Mouse (Mus musculus): ENCODE measurements around the gene Mertk. TPM values are rescaled to one million over a fixed set of nuclear protein-coding genes. Genes with fewer than 3 reads are reported as not detected.

The Mertk gene
- polyA plus RNA-seq, 1 experiment from 2014 or later: 22.3 TPM

DNA sequence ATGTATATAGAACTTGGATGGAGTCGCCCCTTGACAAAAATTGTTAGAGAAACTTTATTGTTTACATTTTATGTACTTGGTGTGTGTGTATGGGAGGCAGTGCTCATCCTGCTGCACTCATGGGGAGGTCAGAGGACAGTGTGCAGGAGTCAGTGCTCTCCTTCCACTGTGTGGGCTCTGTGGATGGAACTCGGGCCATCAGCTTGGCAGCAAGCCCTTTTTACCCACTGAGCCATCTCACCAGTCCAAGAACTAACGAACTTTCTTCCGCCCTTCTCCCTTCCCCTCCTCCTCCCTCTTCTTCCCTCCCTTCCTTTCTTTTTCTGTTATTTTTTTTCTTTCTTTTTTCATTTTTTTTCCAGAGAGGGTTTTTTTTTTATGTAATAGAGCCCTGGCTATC, 29.3 kb downstream of the Mertk start:
- Histone ChIP-seq H3K36me3 (peaks cover 60% of the 10 kb centered on the region), H3K4me1 (peaks cover 39% of the 10 kb centered on the region), H3K27ac (peak overlapping the region; percentile 12; the same call in 1 of the 2 replicates), H3K9me3 (replicated peaks) (no peaks in the 10 kb centered on the region), H3K4me3 (no peak overlapping the region), H3K27me3 (ENCODE audit: low read depth, poor library complexity, severe bottlenecking) (no peaks in the 10 kb centered on the region)
- DNase-seq (ENCODE audit: low spot score): no peak
- WGBS: 85% methylated on average over 4 of the region's 4 CpGs

GRCm38 (mm10) chr2:128729141-128729540, 30.4 kb downstream of the Mertk start:
- DNase-seq (ENCODE audit: low spot score): peak; percentile 56
- WGBS: 27% methylated on average over 7 of the region's 7 CpGs
- Histone ChIP-seq H3K9me3 (replicated peaks) (no peaks in the 10 kb centered on the region), H3K4me1 (peaks cover 46% of the 10 kb centered on the region), H3K27ac (peak overlapping the region; percentile 61), H3K36me3 (peaks cover 55% of the 10 kb centered on the region), H3K27me3 (ENCODE audit: low read depth, poor library complexity, severe bottlenecking) (no peaks in the 10 kb centered on the region), H3K4me3 (no peak overlapping the region)

- Histone ChIP-seq H3K4me3 (no peak overlapping the region), H3K27me3 (ENCODE audit: low read depth, poor library complexity, severe bottlenecking) (no peaks in the 10 kb centered on the region), H3K9me3 (replicated peaks) (no peaks in the 10 kb centered on the region), H3K4me1 (peaks cover 59% of the 10 kb centered on the region), H3K36me3 (peaks cover 68% of the 10 kb centered on the region), H3K27ac (no peak overlapping the region)
- WGBS: 62% methylated on average over 10 of the region's 10 CpGs
- DNase-seq (ENCODE audit: low spot score): no peak
Measured at GRCm38 (mm10) chr2:128731514-128731913, 32.8 kb downstream of the Mertk start.

DNA sequence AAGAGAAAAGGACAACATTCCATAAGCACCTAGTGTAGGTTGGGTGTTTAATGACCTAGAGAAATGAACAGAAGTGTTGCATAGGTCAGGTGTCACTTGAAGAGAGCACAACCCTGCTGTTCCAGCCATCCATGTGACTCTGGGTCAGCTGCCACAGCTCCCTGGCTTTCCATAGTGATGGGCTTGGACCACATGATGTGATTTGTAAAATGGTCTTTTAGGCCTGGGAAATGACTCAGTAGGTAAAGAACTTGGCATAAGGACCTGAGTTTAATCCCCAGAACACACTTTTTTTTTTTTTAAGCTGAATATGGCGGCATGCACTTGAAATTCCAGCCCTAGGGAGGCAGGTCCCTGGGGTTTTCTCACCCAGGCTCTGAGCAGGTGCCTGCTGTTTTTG, 33.2 kb downstream of the Mertk start:
- H3K36me3 ChIP-seq: peaks cover 73% of the 10 kb centered on the region
- 77% methylated on average over 1 of the region's 1 CpGs for WGBS
- no peak for DNase-seq (ENCODE audit: low spot score)
- no peak overlapping the region for H3K4me3 ChIP-seq
- no peaks in the 10 kb centered on the region for H3K27me3 ChIP-seq (ENCODE audit: low read depth, poor library complexity, severe bottlenecking)
- H3K27ac ChIP-seq: no peak overlapping the region
- no peaks in the 10 kb centered on the region for H3K9me3 ChIP-seq (replicated peaks)
- peaks cover 57% of the 10 kb centered on the region for H3K4me1 ChIP-seq

DNA sequence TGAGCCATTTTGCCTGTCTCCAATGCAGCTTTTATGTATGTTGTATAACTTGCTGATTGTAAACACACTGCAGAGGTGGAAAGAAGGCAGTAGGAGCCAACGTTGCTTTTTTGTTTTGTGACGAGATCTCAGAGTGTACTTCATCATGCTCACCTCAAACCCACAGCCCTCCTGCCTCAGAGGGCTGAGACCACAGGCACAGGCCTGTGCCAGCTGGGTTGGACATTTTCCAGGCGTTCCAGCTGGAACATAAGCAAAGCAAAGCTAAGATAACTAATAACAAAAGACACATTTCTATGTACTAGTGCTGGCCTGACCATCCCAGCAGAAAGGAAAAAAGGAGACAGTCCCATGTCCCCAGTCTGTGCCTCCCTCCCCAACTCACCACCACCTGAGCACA, 36.3 kb downstream of the Mertk start:
- H3K27ac ChIP-seq: no peak overlapping the region
- H3K4me3 ChIP-seq: no peak overlapping the region
- H3K4me1 ChIP-seq: peaks cover 27% of the 10 kb centered on the region
- H3K36me3 ChIP-seq: peaks cover 89% of the 10 kb centered on the region
- H3K9me3 ChIP-seq (replicated peaks): no peaks in the 10 kb centered on the region
- DNase-seq (ENCODE audit: low spot score): no peak
- 74% methylated on average over 3 of the region's 3 CpGs for WGBS
- H3K27me3 ChIP-seq (ENCODE audit: low read depth, poor library complexity, severe bottlenecking): no peaks in the 10 kb centered on the region

DNA sequence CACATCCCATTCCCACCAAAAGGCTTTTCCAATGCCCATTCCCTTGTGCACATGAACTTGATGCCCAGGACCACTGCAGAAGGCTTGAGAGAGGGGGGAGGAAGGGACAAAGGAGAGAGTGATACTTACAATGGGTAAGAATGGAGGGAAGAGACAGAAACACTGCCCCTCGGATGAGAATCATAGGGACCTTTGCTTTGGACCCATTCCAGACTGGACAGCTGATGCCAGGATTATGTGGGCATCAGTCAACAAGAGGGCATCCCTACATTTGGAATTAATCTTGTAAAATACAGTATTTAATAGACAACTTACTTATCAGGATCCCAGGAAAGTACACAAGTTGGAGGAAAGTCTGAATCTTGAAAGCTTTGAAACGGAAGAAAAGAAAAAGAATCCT, 38.3 kb downstream of the Mertk start:
- H3K27me3 ChIP-seq (ENCODE audit: low read depth, poor library complexity, severe bottlenecking): no peaks in the 10 kb centered on the region
- H3K36me3 ChIP-seq: peaks cover 81% of the 10 kb centered on the region
- H3K27ac ChIP-seq: no peak overlapping the region
- no peaks in the 10 kb centered on the region for H3K9me3 ChIP-seq (replicated peaks)
- H3K4me3 ChIP-seq: no peak overlapping the region
- 93% methylated on average over 2 of the region's 2 CpGs for WGBS
- DNase-seq (ENCODE audit: low spot score): no peak
- H3K4me1 ChIP-seq: peaks cover 22% of the 10 kb centered on the region

GRCm38 (mm10) chr2:128737796-128738195, 39.0 kb downstream of the Mertk start:
- Histone ChIP-seq H3K9me3 (replicated peaks) (no peaks in the 10 kb centered on the region), H3K4me3 (no peak overlapping the region), H3K27me3 (ENCODE audit: low read depth, poor library complexity, severe bottlenecking) (no peaks in the 10 kb centered on the region), H3K27ac (no peak overlapping the region), H3K36me3 (peaks cover 81% of the 10 kb centered on the region), H3K4me1 (peaks cover 22% of the 10 kb centered on the region)
- no peak for DNase-seq (ENCODE audit: low spot score)
- whole genome bisulfite sequencing: 87% methylated on average over 4 of the region's 4 CpGs

DNA sequence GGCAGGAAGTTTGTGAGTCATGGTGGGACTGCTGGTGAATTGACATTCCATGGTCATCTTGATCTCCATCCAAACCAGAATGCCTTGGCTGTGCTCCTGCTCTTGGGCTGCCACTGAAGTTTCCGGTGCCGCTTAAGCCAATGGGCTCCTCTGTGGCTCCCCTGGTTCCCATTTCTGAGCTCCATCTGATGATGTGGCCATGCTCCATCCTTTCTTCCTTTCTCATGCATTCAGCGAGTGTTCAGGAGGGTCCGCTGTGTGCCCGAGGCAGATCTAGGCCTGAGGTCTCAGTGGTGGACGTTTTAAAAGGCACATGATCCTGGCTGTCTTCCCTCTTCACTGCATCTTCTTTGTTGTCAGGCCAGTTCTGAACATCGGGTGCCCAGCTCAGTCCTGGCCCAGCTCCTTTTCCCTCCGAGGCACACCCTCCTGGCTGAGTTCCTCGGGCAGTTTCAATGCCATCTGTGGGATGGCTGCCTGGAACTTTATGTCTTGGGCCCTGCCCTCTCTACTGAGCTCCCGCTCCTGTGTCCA, 40.0 kb downstream of the Mertk start:
- Histone ChIP-seq H3K27ac (0 out of 2 replicates have a peak overlapping the region, but pooled peaks have one; percentile 14), H3K36me3 (peaks cover 85% of the 10 kb centered on the region)
- WGBS: 93% methylated on average over 10 of the region's 10 CpGs

DNA sequence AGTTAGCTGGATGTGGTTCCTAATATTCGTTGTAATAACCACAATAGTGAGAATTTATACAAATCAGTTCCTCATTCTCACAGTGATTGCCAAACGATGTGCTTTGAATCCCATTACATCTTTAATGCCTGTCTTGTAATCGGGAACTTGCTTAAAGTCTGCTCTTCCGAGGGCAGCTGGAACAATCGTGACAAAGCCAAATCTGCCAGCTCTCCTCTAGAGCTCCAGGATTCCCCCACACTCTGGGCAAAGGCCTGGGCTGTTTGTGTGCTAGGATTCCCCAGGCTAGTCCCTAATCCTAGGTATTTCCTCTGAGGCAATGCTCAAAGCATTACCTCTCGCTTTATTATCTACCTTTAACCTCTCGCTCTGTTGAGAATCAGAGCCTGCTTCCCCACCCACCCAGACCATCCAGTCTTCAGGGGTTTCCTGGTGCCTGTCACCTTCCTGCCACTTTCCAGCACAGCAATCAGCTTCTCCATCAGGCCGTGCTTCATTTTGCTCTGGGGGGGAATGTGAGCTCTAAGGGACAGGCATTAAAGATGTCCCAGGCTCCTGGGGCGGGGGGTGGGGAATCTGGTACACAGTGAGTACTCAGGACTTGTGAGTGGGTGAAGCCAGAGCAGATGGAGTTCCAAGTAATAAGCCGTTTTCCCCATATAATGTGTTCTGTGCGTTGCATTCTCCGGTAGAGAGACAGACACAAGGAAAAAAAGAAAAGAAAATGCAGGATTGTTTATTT, 47.3 kb downstream of the Mertk start:
- Histone ChIP-seq H3K27ac (peak overlapping the region; percentile 42; the same call in 1 of the 2 replicates), H3K4me1 (peaks cover 39% of the 10 kb centered on the region), H3K9me3 (replicated peaks) (no peaks in the 10 kb centered on the region), H3K36me3 (peaks cover 72% of the 10 kb centered on the region), H3K27me3 (ENCODE audit: low read depth, poor library complexity, severe bottlenecking) (no peaks in the 10 kb centered on the region), H3K4me3 (no peak overlapping the region)
- DNase-seq (ENCODE audit: low spot score): no peak
- 61% methylated on average over 12 of the region's 12 CpGs for WGBS

More for the DNA sequence above, 40.0 kb downstream of the Mertk start:
- Histone ChIP-seq H3K4me3 (no peak overlapping the region), H3K4me1 (peaks cover 19% of the 10 kb centered on the region), H3K27me3 (ENCODE audit: low read depth, poor library complexity, severe bottlenecking) (no peaks in the 10 kb centered on the region), H3K9me3 (replicated peaks) (no peaks in the 10 kb centered on the region)
- no peak for DNase-seq (ENCODE audit: low spot score)

GRCm38 (mm10) chr2:128746621-128747151, 47.9 kb downstream of the Mertk start:
- peak overlapping the region; percentile 62; the same call in 1 of the 2 replicates for H3K27ac ChIP-seq
- H3K4me3 ChIP-seq: no peak overlapping the region
- no peak for DNase-seq (ENCODE audit: low spot score)
- no peaks in the 10 kb centered on the region for H3K9me3 ChIP-seq (replicated peaks)
- 71% methylated on average over 5 of the region's 5 CpGs for WGBS
- peaks cover 39% of the 10 kb centered on the region for H3K4me1 ChIP-seq
- peaks cover 77% of the 10 kb centered on the region for H3K36me3 ChIP-seq
- H3K27me3 ChIP-seq (ENCODE audit: low read depth, poor library complexity, severe bottlenecking): no peaks in the 10 kb centered on the region

DNA sequence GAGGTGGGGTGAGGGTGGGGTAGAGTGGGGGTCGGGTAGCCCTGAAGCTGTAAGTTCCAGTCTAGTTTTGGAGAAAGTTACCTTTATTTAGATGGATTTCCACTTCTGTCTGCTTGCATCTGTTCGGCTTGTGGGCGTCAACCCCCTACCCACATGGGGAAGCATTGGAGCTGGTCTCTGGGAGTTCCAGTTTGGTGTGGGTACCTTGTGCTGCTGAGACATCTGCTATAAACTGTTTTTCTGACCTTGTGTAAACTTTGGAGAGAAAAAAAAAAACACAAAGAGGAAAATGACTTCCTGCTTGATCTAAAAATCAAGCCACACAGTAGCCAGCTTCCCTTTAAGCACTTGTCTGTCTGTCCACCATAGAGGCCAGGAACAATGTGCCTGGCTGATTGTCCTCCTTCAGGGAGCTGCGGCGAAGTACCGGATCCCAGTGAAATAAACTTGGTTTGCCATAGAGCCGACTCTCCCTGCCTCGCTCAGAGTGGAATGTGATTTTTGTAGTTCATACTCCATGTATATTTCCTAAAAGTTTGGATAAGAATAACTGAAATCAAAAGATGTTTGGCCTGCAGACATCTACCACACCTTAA, 48.8 kb downstream of the Mertk start:
- H3K27ac ChIP-seq: peak overlapping the region; percentile 62; the same call in 1 of the 2 replicates
- WGBS: 73% methylated on average over 8 of the region's 8 CpGs
- H3K36me3 ChIP-seq: peaks cover 79% of the 10 kb centered on the region
- H3K4me3 ChIP-seq: no peak overlapping the region
- H3K27me3 ChIP-seq (ENCODE audit: low read depth, poor library complexity, severe bottlenecking): no peaks in the 10 kb centered on the region
- peaks cover 39% of the 10 kb centered on the region for H3K4me1 ChIP-seq
- no peak for DNase-seq (ENCODE audit: low spot score)
- H3K9me3 ChIP-seq (replicated peaks): no peaks in the 10 kb centered on the region

- H3K4me1 ChIP-seq: peaks cover 39% of the 10 kb centered on the region
- H3K36me3 ChIP-seq: peaks cover 79% of the 10 kb centered on the region
- no peaks in the 10 kb centered on the region for H3K9me3 ChIP-seq (replicated peaks)
- no peak for DNase-seq (ENCODE audit: low spot score)
- WGBS: 74% methylated on average over 6 of the region's 6 CpGs
- H3K4me3 ChIP-seq: no peak overlapping the region
- H3K27me3 ChIP-seq (ENCODE audit: low read depth, poor library complexity, severe bottlenecking): no peaks in the 10 kb centered on the region
- H3K27ac ChIP-seq: no peak overlapping the region
Measured at GRCm38 (mm10) chr2:128748171-128748570, 49.4 kb downstream of the Mertk start.

- Histone ChIP-seq H3K27me3 (ENCODE audit: low read depth, poor library complexity, severe bottlenecking) (no peaks in the 10 kb centered on the region), H3K9me3 (replicated peaks) (no peaks in the 10 kb centered on the region), H3K4me1 (peaks cover 17% of the 10 kb centered on the region), H3K27ac (no peak overlapping the region), H3K36me3 (peaks cover 83% of the 10 kb centered on the region), H3K4me3 (no peak overlapping the region)
- no peak for DNase-seq (ENCODE audit: low spot score)
- 91% methylated on average over 6 of the region's 6 CpGs for WGBS
Measured at GRCm38 (mm10) chr2:128751030-128751429, 52.3 kb downstream of the Mertk start.

Data from limb, embryonic 10.5 days (tissue).